Mouse (Mus musculus) CD4-positive helper T cell, adult 2 months (primary cell): Measurements from ENCODE around the gene Rptor.

Experiments used
- DNase-seq: peaks from one replicate; pipeline ENCODE4 v3.0.0-alpha.2; 2012; ENCODE audit warnings: low read depth, missing footprints, low spot score

Rptor gene

GRCm38 (mm10) chr11:119783653-119784052 lies 180.9 kb downstream of the Rptor start:
- no peak for DNase-seq

DNA sequence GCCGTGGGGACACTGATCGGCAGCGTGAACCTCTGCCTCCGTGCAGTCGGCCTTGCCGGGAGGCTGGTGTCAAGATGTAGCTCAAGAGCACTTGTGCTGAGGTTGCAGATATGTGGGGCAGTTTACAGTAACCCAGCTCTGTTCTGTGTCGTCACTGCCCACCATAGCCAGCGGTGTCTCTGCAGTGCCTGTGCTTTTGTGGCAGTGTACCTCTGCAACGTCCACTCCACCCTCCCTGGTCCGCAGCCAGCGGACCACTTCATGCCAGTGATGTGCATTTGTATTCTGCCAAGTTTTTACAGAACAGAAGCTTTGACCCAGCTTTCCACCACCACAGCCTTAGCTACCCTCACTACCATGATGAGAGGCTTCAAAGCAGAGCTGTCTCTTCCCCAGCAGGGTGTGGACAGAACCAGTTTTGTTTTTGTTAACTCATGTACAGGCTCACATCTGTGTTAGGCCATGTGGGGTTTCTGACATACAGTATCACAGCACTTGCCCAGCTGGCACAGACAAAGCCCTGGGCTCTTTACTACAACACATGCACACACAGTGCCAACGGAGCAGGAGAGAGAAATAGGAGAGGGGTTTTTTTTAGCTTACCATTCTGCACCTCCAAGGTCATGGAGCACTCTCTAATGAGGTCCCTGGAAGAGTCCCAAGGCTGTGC lies 182.1 kb downstream of the Rptor start:
- no peak for DNase-seq

DNA sequence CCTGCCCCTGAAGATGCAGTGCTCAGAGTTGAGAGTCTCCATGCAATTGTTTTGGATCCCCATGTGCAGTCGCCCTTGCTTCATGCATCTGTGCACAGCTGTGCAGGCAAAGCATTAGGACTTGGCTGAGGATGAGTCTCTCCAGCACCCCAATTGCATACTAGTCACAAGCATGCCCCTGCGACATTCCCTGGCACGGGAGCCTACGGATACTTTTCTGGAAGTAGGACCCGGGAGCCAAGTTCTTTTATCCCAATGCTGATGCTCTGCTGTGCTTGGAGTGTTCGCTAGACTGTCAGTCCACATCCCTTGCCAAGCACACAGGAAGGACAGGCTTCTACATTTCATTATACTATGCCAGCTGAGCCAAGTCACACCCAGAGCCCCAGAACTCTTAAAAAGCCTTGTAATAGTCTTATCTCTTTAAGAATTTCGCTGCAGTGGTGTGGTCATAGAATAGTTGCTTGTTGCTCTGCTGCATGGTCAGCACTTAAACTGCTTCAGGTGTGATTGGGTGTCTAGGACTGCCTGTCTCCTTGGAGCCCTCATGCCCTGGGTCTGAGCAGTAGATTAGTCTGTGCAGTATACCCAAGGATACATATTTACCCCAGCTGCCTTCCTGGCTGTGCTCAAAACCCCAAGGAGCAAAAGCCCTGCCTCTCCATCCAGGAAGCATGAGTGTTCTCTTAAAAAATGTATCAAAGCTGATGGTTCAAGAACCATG lies 183.1 kb downstream of the Rptor start:
- no peak for DNase-seq

DNA sequence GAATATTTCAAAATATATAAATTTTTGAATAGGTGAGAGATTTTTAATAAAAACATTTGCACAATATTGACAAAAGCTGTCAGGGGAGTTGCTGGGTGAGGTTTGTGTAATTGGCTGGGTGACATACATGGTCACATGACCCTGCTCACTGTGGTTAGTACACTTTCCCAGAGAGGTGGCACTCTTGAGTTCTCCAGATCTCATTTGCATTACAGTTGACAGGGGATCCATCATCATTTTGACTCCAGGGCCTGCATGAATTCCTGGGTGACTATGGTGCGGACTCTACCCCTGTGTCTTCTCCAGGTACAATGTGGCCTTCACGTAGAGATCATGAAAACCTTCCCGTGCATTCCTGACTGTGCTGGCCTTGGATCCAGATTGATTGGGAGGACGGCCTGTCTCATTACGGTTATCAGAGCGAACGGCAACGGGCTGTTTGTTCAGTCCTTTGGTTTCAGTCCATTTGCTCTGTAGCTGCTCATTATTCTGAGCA lies 183.7 kb downstream of the Rptor start:
- no peak for DNase-seq

DNA sequence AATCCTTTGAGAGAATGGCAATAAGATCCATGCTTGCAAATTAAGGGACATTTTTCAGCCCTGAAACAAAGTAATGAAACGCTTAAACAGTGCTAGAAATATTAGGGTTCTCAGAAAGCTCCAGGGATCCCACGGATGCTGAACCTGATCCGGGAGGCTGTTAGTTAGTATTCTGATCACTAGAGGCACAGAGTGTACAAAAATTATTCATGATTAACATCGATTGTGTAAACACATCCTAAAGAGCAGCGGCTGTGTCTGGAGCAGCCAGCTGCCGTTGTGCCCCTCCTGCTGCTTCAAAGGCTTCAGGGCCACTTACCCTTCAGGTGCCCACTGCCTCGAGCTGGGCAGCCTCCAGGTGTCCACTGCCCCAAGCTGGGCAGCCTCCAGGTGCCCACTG lies 185.8 kb downstream of the Rptor start:
- no peak for DNase-seq

- no peak for DNase-seq
These were observed 186.4 kb downstream of the Rptor start for GRCm38 (mm10) chr11:119788919-119789713.

DNA sequence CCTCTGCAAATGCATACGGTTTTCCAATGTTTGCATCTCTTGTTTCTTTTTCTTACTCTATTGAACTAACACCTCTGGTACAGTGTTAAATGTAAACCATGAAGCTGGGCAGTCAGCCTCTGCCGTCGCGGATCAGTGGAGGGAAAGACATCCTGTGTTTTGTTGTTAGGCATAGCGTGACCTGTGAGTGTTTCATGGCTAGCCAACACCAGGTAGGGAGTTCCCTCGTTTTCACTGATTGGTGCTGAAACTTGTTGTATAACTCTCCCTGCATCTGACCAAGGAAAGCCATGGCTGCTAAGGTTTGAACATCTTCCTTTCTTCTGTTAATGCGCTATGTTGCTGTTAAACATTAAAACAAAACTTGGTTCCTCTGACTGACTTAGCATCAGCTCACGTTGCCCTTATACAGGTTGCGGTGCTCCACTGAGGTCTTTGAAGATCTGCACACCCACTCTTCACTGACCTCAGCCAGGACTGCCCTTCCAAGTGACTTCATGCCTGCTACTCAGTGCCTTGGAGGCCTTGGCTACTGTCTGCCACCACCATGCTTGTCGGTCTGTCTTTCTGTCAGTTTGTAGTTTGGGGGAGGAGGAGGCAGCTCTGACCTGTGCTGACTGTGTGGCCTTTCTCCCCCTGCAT lies 189.3 kb downstream of the Rptor start:
- no peak for DNase-seq

DNA sequence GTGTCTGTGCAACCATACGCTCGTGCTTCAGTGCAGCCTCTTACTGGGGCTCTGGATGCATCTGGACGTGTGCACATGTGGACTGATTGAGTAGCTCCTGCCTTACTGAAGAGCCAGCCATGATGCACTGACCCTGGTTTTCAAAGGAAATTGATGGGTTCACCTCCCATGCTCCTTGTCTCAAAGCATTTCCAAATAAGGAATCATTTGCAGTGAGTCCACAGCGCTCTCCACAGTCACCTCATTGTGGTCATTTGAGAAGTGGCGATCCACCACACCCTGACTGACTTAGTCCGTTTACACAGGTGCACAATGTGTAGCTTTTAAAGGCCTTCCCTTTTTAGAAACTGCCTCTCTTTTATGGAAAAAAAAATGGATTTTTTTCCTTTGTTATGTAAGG lies 190.7 kb downstream of the Rptor start:
- no peak for DNase-seq

DNA sequence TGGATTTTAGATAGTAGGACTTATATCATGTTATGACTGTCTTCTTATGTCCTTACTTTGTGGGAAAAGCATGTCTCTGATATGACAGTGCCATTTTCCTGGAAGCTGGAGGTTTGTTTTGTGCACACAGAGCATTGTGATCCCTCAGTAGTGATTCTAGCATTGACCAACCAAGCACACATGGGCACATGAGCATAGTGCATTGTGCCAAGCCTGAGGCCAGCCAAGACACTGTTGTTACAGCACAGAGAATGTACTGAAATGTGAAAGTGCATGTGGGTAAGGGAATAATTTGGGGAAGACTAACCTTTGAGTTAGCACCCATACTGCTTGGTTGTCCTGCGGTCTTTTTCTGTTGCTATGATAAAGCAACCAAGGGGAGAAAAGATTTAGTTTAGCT lies 191.3 kb downstream of the Rptor start:
- no peak for DNase-seq

DNA sequence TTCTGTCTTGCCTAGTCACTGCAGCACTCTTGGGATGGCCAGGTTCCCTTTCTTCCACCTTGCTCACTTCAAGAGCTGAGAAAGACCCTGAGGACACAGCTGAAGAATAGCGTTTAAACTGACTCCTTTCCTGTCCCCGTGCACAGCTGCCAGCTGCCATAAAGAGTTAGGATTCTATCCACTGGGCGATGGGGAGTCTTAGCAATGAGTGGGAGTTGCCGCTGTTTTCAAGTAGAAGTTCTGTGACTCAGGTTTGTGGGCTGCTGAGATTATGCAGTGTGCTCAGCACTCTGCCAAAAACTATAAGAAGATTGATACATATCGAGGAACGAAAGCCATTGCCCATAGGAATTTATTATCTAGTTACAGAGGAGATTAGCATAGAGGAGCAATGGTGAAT lies 192.0 kb downstream of the Rptor start:
- no peak for DNase-seq

DNA sequence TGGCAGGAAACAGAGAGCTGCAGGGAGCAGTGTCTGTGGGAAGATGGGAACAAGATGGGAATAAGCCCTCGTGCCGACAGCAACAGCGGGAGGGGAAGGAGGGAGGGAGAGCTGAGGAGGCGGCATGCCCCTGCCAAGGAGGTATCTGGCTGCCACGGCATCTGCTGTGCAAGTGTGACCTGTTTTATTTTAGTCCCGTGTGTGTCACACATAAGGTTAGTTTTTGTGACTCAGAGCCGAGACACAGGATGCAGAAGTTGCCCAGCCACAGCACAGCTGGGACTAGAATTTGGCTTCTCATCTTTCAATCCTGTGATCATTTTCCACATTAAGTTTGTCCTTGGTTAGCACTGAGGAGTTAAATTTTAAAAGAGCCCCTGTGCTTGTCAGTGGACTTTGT lies 193.7 kb downstream of the Rptor start:
- no peak for DNase-seq

GRCm38 (mm10) chr11:119796846-119797245 lies 194.1 kb downstream of the Rptor start:
- DNase-seq: no peak

DNA sequence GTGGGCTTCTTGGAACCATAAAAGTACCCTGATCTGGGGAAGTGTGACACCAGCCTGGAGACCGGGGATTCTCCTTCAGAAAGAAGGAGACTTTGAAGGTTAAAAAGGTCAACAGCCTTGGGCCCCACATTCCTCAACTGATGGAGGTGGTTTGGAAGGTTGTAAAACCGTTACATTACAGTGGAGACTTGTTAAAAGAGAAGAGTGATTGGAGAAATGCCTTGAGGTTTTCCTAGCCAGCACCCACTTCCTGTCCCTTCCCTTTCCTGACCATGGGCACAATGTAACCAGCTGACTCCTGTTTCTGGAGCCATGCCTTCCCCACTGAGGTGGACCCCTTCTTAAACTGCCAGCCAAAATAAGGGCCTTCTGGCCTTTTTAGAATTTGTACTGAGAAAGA lies 196.8 kb downstream of the Rptor start:
- DNase-seq: no peak

DNA sequence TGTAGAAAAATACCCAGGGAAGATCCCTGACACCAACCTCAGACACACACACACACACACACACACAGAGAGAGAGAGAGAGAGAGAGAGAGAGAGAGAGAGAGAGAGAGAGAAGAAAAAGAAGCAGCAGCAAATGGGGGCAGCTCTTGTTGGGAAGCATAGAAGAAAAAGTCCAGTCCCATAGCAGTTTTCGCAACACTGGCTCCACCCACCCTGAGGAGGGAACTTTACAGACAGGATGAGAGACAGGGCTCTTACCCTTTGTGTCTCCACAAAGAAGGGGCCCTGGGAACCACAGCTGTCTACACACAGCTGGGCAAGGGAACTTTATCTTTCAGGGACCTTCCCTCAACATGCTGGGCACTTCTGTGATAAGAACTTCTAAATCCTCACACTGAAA lies 199.2 kb downstream of the Rptor start:
- no peak for DNase-seq

DNA sequence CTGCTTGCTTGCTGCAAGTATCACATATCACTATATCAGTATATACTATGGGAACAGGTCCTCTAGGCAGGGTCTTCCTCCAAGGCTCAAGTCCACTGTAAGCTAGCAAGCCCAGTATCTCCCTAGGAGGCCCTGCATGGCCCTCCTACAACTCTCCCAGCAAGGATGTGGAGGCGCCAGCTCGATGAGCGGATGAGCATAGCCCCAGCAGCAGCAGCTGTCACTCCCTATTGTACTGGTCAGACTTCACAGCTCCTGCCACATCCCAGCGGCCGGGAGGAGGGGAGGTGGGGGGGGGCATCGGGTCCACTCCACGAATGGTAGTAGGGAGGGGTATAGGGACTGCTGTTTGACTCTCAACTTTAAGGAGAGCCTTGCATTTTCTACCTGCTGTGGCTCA lies 200.2 kb downstream of the Rptor start:
- DNase-seq: no peak

- no peak for DNase-seq
These were observed 201.7 kb downstream of the Rptor start for GRCm38 (mm10) chr11:119804392-119804791.

- no peak for DNase-seq
These were observed 202.5 kb downstream of the Rptor start for GRCm38 (mm10) chr11:119805112-119805750.

DNA sequence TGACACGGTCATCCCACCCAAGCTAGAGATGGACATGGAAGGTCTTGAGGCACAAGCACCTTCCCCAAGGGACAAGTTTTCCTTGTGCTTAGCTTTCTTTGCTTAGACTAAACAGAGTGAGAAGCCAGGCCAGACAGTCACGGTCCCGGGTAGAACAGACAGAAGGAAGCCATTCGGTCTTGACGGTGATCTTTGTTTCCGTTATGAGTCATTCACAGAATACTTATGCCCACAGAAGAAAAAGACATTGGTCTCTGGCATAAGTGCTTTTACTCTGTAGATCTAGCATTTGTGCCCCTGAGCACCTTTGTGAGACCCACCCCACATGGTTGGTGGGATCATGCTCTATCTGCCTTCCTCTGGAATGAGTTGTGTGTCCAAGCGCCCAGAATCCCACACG lies 203.8 kb downstream of the Rptor start:
- DNase-seq: peak; percentile 22

- DNase-seq: no peak
These were observed 204.8 kb downstream of the Rptor start for GRCm38 (mm10) chr11:119807431-119808031.

GRCm38 (mm10) chr11:119808647-119809280 lies 206.1 kb downstream of the Rptor start:
- no peak for DNase-seq

- no peak for DNase-seq
These were observed 206.6 kb downstream of the Rptor start for GRCm38 (mm10) chr11:119809309-119809708.
